Mouse (Mus musculus) bone marrow macrophage, adult 2 months (primary cell): ENCODE data around the gene Stim2.

Source experiments
- CTCF ChIP-seq: IDR thresholded peaks from 2 replicates; pipeline ENCODE4 v1.5.1; 2012; ENCODE audit warnings: low read depth, mild to moderate bottlenecking, low read length, moderate library complexity
- POLR2A ChIP-seq: IDR thresholded peaks from 2 replicates; pipeline ENCODE4 v1.6.1; 2012; ENCODE audit warnings: mild to moderate bottlenecking, low read depth, low read length, borderline replicate concordance

- no peak for TF ChIP-seq CTCF
- no peak for TF ChIP-seq POLR2A
These were observed 44.5 kb upstream of the Stim2 start for GRCm38 (mm10) chr5:53953797-53954196.
